Mouse (Mus musculus): Measurements from ENCODE around the gene Gm39115. TPM values are rescaled to one million over a fixed set of nuclear protein-coding genes. Genes with fewer than 3 reads are reported as not detected.

Gm39115 gene
- polyA plus RNA-seq (2021; fragmentation: Nextera tagmentation): not detected in 2 replicates
- long read RNA-seq, experiment 1: 0 reads
- long read RNA-seq, experiment 2: 0 reads

DNA sequence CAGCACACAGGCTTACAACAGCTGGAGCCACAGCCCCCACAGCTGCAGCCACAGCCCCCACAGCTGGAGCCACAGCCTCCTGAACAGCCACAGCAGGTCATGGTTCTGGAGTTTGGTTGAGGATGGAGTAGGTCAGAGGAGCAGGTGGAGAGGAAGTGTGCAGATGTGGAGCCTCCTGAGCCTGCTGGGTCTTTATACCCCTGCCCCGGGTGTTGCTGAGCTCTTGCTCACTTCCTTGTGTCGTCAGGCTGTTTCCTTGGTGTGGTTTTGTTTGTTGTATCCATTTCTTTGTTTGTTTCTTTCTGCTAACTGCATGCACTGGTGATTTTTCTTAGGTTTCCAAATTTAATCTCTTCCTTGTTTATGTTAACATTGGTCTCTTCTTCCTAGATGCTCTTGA is at the start of gene Gm39115:
Gm39115 (minus strand) TSS at position 101 of the 400 bp plus-strand sequence.

DNA sequence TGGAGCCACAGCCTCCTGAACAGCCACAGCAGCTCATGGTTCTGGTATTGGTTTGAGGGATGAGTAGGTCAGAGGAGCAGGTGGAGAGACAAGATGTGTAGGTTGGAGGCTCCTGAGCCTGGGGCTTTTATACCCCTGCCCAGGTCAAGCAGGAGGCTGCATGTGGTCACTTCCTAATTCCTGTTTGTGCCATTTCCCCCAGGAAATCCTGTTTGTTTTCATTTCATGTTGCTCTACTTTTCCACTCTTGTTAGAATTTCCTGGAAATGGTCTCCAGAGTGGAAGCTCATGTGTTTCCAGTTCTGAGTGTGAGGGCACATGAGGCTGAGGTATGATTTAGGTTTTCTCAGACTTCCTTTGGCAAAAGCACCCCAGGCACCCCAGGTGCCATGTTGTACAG is 40.1 kb upstream of the Gm39115 start, which contains the start of gene Krtap5-2:
Krtap5-2 (minus strand) TSS at position 101 of the 400 bp plus-strand sequence.

DNA sequence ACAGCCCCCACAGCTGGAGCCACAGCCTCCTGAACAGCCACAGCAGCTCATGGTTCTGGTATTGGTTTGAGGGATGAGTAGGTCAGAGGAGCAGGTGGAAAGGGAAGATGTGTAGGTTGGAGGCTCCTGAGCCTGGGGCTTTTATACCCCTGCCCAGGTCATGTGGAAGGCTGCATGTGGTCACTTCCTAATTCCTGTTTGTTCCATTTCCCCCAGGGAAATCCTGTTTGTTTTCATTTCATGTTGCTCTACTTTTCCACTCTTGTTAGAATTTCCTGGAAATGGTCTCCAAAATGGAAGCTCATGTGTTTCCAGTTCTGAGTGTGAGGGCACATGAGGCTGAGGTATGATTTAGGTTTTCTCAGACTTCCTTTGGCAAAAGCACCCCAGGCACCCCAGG is 29.8 kb upstream of the Gm39115 start, which contains the start of gene Gm4553:
Gm4553 (minus strand) TSS at position 101 of the 400 bp plus-strand sequence.

DNA sequence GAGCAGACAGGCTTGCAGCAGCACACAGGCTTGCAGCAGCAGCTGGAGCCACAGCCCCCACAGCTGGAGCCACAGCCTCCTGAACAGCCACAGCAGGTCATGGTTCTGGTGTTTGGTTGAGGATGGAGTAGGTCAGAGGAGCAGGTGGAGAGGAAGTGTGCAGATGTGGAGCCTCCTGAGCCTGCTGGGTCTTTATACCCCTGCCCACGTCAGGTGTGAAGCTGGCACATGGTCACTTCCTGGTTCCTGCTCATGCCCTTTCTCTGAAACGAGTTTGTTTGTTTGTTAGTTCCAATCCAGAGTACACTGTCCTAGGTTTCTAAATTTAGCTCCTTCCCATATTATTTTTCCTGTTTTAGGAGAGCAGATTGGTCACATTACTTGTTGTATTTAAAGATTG is 21.2 kb upstream of the Gm39115 start, which contains the start of gene Gm29735:
Gm29735 (minus strand) TSS at position 101 of the 400 bp plus-strand sequence.

DNA sequence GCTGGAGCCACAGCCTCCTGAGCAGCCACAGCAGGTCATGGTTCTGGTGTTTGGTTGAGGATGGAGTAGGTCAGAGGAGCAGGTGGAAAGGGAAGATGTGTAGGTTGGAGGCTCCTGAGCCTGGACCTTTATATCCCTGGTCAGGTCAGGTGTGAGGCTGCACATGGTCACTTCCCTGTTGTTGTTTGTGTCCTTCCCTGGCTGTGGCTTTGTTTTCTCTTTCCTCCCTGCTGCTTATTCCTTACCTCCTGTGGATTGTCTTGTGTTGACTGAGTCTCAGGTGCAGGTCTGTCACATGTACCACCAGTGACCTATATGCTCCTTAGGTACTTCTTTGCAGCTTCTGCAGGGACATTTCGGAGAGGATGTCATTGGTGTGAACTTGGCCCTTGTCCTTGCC is 8.7 kb upstream of the Gm39115 start, which contains the start of gene Gm45337:
Gm45337 (minus strand) TSS at position 101 of the 400 bp plus-strand sequence.

DNA sequence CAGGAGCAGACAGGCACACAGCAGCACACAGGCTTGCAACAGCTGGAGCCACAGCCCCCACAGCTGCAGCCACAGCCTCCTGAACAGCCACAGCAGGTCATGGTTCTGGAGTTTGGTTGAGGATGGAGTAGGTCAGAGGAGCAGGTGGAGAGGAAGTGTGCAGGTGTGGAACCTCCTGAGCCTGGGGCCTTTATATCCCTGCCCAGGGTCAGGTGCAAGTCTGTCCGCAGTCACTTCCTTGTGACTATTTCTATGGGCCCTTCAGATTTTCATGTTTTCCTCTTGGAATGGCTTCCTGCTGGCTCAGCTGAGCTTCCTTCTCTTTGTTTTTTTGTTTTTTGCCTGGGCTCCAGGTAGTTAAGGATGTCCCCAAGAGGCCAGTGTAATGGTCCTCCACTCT is 15.2 kb downstream of the Gm39115 start, which contains the start of gene Gm45618:
Gm45618 (minus strand) TSS at position 101 of the 400 bp plus-strand sequence.

DNA sequence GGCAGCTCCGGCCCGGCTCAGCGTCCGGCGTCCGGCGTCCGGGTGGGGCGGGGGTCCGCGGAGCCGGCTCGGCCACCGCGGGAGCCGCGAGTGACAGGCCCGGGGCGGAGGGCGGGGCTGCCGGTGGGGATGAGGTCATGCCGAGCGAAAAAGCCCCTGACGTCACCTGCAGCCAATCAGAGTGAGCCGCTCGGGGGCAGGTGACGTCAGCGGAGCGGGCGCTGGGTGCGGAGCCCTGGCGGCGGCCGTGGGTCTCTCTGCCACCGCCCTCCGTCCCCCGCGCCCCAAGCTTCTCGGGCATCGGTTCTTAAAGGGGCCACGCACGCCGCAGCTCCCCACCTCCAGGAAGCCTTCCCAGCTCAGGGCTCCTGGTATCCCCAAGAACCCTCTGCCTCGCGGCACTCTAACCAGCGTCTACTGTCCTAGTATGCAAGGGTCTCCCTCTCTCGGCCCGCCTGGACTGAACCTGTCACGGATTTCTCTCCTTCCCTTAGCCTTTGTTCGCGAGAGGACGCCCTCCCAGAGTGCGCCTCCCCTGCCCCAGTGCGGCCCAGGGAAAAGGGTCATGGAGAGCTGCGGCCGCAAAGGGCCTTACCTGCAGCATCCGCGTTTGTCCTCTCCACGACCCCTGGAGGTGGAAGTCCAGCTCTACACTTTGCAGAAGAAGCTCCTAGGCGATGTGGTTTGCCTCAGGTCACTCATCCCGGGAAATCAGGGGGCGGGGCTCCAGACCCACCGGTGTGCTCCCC is 40.5 kb downstream of the Gm39115 start, which contains the start of gene Dusp8:
Dusp8 (minus strand) TSS at position 661 of the 749 bp plus-strand sequence.

Other genes starting within 250 kb of the Gm39115 start
- 63.0 and 65.5 TPM in 2 replicates for gene Tollip, start 217.5 kb downstream of the Gm39115 start, polyA plus RNA-seq (2021; fragmentation: Nextera tagmentation)
- 13.8 and 18.3 TPM in 2 replicates for gene Brsk2, start 186.3 kb downstream of the Gm39115 start, polyA plus RNA-seq (2021; fragmentation: Nextera tagmentation)
- 42.0 and 42.7 TPM in 2 replicates for gene Mob2, start 75.0 kb downstream of the Gm39115 start, polyA plus RNA-seq (2021; fragmentation: Nextera tagmentation)
- 22.7 and 63.1 TPM in 2 replicates for gene Dusp8, start 40.2 kb downstream of the Gm39115 start, polyA plus RNA-seq (2021; fragmentation: Nextera tagmentation)
- not detected in 2 replicates for gene Gm45618, start 15.3 kb downstream of the Gm39115 start, polyA plus RNA-seq (2021; fragmentation: Nextera tagmentation)
- gene Gm45337, start 8.6 kb upstream of the Gm39115 start, polyA plus RNA-seq (2021; fragmentation: Nextera tagmentation): not detected in 2 replicates
- gene Gm29735, start 21.1 kb upstream of the Gm39115 start, polyA plus RNA-seq (2021; fragmentation: Nextera tagmentation): not detected in 2 replicates
- not detected in 2 replicates for gene Gm4553, start 29.7 kb upstream of the Gm39115 start, polyA plus RNA-seq (2021; fragmentation: Nextera tagmentation)
- gene Krtap5-2, start 40.0 kb upstream of the Gm39115 start, polyA plus RNA-seq (2021; fragmentation: Nextera tagmentation): not detected in 2 replicates
- not detected in 2 replicates for gene Gm10153, start 54.4 kb upstream of the Gm39115 start, polyA plus RNA-seq (2021; fragmentation: Nextera tagmentation)
- gene Krtap5-3, start 65.3 kb upstream of the Gm39115 start, polyA plus RNA-seq (2021; fragmentation: Nextera tagmentation): not detected in 2 replicates
- not detected in 2 replicates for gene Gm7579, start 75.8 kb upstream of the Gm39115 start, polyA plus RNA-seq (2021; fragmentation: Nextera tagmentation)
- gene Krtap5-5, start 93.9 kb upstream of the Gm39115 start, polyA plus RNA-seq (2021; fragmentation: Nextera tagmentation): not detected in 2 replicates
- not detected in 2 replicates for gene Gm40460, start 105.0 kb upstream of the Gm39115 start, polyA plus RNA-seq (2021; fragmentation: Nextera tagmentation)
- gene Gm2431, start 122.3 kb upstream of the Gm39115 start, polyA plus RNA-seq (2021; fragmentation: Nextera tagmentation): not detected in 2 replicates
- not detected in 2 replicates for gene Gm4559, start 138.3 kb upstream of the Gm39115 start, polyA plus RNA-seq (2021; fragmentation: Nextera tagmentation)
- not detected in 2 replicates for gene Krtap5-1, start 161.1 kb upstream of the Gm39115 start, polyA plus RNA-seq (2021; fragmentation: Nextera tagmentation)
- gene Krtap5-4, start 167.5 kb upstream of the Gm39115 start, polyA plus RNA-seq (2021; fragmentation: Nextera tagmentation): not detected in 2 replicates
- 36.8 and 37.1 TPM in 2 replicates for gene Ifitm10, start 237.7 kb upstream of the Gm39115 start, polyA plus RNA-seq (2021; fragmentation: Nextera tagmentation)
- gene Gm49369, start 246.6 kb upstream of the Gm39115 start, polyA plus RNA-seq (2021; fragmentation: Nextera tagmentation): 0.75 and 1.3 TPM in 2 replicates